Mouse (Mus musculus) lung, adult 2 months (tissue): ENCODE measurements around the gene Zfp60. TPM values are rescaled to one million over a fixed set of nuclear protein-coding genes. Genes with fewer than 3 reads are reported as not detected.

ENCODE experiments used
- DNase-seq: peaks from one replicate; pipeline ENCODE4 v3.0.0; 2022
- H3K4me1 ChIP-seq: fragments of 200-500 bp; 2 replicates; pipeline ENCODE4 v1.6.1; 2011; ENCODE audit warnings: low read length; ENCODE audit not compliant: control insufficient read depth, insufficient read depth
- H3K4me3 ChIP-seq: fragments of 200-500 bp; replicated peaks from 2 replicates; pipeline ENCODE3; 2011; ENCODE audit warnings: low read depth, mild to moderate bottlenecking, control low read depth, low read length; ENCODE audit errors: extremely low read depth
- CTCF ChIP-seq: fragments of 200-500 bp; IDR thresholded peaks from 2 replicates; pipeline ENCODE4 v1.5.1; 2011; ENCODE audit warnings: mild to moderate bottlenecking, low read length, control low read depth; ENCODE audit not compliant: insufficient read depth
- POLR2A ChIP-seq: fragments of 200-500 bp; IDR thresholded peaks from 2 replicates; pipeline ENCODE4 v1.6.1; 2011; ENCODE audit warnings: low read depth, mild to moderate bottlenecking, control low read depth, low read length, borderline replicate concordance; ENCODE audit errors: extremely low read depth
- WGBS: fragments of 180-500 bp; shearing (Covaris S2); methylation state at CpG from one replicate; pipeline ENCODE4 v1.1.7; 2018; 5-methylcytosine and 5-hydroxymethylcytosine counted together
- polyA plus RNA-seq: library from polyadenylated mRNA; depleted of rRNA; stranded (reverse); fragments of >200 nt; gene quantifications from 2 replicates; pipeline ENCODE4 v1.2.3, GENCODE M21; 2012; rRNA removed

Zfp60 gene
- polyA plus RNA-seq: 1.2 and 1.9 TPM in 2 replicates

GRCm38 (mm10) chr7:27731281-27731883 lies at the start of gene Zfp60:
TSS of gene Zfp60 (plus strand) at chr7:27731389.
- TF ChIP-seq POLR2A (peak; percentile 73; the same call in 1 of the 2 replicates), CTCF (no peak)
- under 1% methylated on average over 35 of the region's 35 CpGs for WGBS
- peak within 1 kb of the TSS; percentile 96 for H3K4me3 ChIP-seq
- peak; percentile 82 for DNase-seq
- no peaks in the 10 kb centered on the region for H3K4me1 ChIP-seq

GRCm38 (mm10) chr7:27683218-27683617 lies 48.0 kb upstream of the Zfp60 start:
- no peak overlapping the region for H3K4me3 ChIP-seq
- no peak for TF ChIP-seq CTCF
- no peak for TF ChIP-seq POLR2A
- no peak for DNase-seq
- 13% methylated on average over 2 of the region's 2 CpGs for WGBS
- no peaks in the 10 kb centered on the region for H3K4me1 ChIP-seq

- WGBS: 25% methylated on average over 5 of the region's 5 CpGs
- Histone ChIP-seq H3K4me1 (0 out of 2 replicates have a peak, but pooled peaks cover 2% of the 10 kb centered on the region), H3K4me3 (no peak overlapping the region)
- no peak for TF ChIP-seq POLR2A
- no peak for TF ChIP-seq CTCF
- no peak for DNase-seq
These were observed 46.0 kb upstream of the Zfp60 start for GRCm38 (mm10) chr7:27685220-27685619.

- DNase-seq: no peak
- Histone ChIP-seq H3K4me3 (no peak overlapping the region), H3K4me1 (0 out of 2 replicates have a peak, but pooled peaks cover 2% of the 10 kb centered on the region)
- under 1% methylated on average over 6 of the region's 6 CpGs for WGBS
- TF ChIP-seq CTCF (peak; percentile 41; the same call in 1 of the 2 replicates), POLR2A (no peak)
These were observed 45.5 kb upstream of the Zfp60 start for GRCm38 (mm10) chr7:27685681-27686080.

- WGBS: 78% methylated on average over 1 of the region's 1 CpGs
- Histone ChIP-seq H3K4me3 (no peak overlapping the region), H3K4me1 (0 out of 2 replicates have a peak, but pooled peaks cover 2% of the 10 kb centered on the region)
- no peak for DNase-seq
- no peak for TF ChIP-seq POLR2A
- no peak for TF ChIP-seq CTCF
These were observed 44.1 kb upstream of the Zfp60 start for GRCm38 (mm10) chr7:27687043-27687442.

- no peak for DNase-seq
- WGBS: 56% methylated on average over 3 of the region's 3 CpGs
- Histone ChIP-seq H3K4me1 (0 out of 2 replicates have a peak, but pooled peaks cover 2% of the 10 kb centered on the region), H3K4me3 (no peak overlapping the region)
- TF ChIP-seq POLR2A (no peak), CTCF (no peak)
These were observed 43.4 kb upstream of the Zfp60 start for GRCm38 (mm10) chr7:27687836-27688235.

GRCm38 (mm10) chr7:27688246-27688788 lies 42.9 kb upstream of the Zfp60 start:
- DNase-seq: no peak
- TF ChIP-seq CTCF: no peak
- TF ChIP-seq POLR2A: no peak
- WGBS: 29% methylated on average over 14 of the region's 14 CpGs
- H3K4me3 ChIP-seq: no peak overlapping the region
- H3K4me1 ChIP-seq: 0 out of 2 replicates have a peak, but pooled peaks cover 2% of the 10 kb centered on the region

- WGBS: 1% methylated on average over 19 of the region's 19 CpGs
- H3K4me1 ChIP-seq: 0 out of 2 replicates have a peak, but pooled peaks cover 2% of the 10 kb centered on the region
- peak; percentile 52; the same call in 1 of the 2 replicates for TF ChIP-seq POLR2A
- TF ChIP-seq CTCF: no peak
- peak; percentile 85 for DNase-seq
- peak within 1 kb of the TSS; percentile 62 for H3K4me3 ChIP-seq
These were observed 42.2 kb upstream of the Zfp60 start, which contains the start of gene Zfp607b for GRCm38 (mm10) chr7:27688815-27689612. TSS of gene Zfp607b (plus strand) at chr7:27689340.

GRCm38 (mm10) chr7:27691076-27691475 lies 40.1 kb upstream of the Zfp60 start:
- no peak for DNase-seq
- TF ChIP-seq CTCF (peak; percentile 73), POLR2A (no peak)
- 39% methylated on average over 5 of the region's 5 CpGs for WGBS
- H3K4me1 ChIP-seq: 0 out of 2 replicates have a peak, but pooled peaks cover 2% of the 10 kb centered on the region
- H3K4me3 ChIP-seq: no peak overlapping the region

GRCm38 (mm10) chr7:27696711-27697110 lies 34.5 kb upstream of the Zfp60 start:
- 69% methylated on average over 3 of the region's 3 CpGs for WGBS
- no peak overlapping the region for H3K4me3 ChIP-seq
- DNase-seq: no peak
- no peaks in the 10 kb centered on the region for H3K4me1 ChIP-seq
- TF ChIP-seq POLR2A (no peak), CTCF (no peak)
